Mouse (Mus musculus) spleen, embryonic (tissue): ENCODE measurements around the gene Traip.
"Not testable (repeated sequence)": the region's sequence is repeated elsewhere in the genome, so short reads cannot be mapped to it uniquely, and the experiment has no call there.

Experiments
- CTCF ChIA-PET: fragments of 350-600 bp; sonication (Branson Sonifier 250); formaldehyde crosslinking; loops from one replicate; lab custom pipeline; 2022; lab: Charles Lee

The Traip gene

DNA sequence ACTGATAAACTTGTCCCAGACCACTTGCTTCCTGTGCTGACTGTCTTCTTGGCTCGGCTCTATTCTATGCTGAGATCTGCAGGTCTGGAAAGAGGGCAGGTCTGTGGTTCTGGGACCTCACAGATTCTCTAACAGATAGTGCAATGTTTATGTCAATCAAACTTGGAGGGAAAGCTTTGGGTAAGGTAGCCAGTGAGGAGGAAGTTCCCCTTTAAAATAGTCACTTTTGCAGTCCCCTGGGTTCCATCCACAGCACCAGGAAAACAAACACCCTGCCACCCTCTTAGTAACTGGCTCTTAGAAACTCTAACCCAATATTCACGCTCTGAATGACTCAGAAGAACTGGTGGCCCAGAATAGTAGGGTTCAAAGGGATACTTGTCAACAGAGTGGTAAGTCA lies 44.5 kb downstream of the Traip start:
- CTCF ChIA-PET: no interaction called here

DNA sequence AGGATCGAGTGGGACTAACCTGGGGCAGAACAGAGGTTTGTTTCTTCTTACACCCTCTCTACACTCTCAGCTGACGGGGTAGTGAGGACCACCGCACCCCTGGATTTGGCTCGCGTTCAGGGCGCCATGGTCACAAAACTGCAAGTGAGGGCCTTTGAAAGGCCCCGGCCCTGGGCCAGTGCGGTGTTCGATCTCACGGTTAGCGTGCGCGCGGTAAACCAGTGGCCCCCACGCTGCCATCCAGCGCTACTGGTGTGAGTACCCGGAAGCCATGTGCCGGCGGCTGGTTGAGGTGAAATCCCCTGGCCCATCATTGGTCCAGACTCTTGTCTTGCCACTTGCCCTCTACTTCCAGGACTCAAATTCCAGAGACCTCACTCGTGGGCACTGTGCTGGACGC lies 45.6 kb downstream of the Traip start:
- CTCF ChIA-PET: no interaction called here

DNA sequence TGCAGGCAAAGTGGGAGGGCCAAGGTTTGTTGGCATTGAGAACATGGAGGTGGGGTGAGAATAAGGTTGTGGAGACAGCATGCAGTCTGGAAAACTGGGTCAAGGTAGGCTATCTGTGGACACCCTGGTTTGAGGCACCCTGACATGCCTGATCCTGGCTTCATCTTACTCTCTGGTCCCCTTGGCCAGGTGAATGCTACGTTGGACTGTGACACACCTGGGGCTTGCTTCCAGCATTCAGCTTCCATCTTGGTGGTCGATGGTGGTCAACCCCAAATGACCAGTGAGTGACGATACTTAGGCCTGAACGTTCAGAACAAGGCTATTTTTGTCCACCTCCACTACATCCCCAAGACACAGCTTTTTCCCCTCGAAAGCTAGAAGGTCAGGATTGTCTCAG lies 46.1 kb downstream of the Traip start, which contains the start of gene Gm20662:
Gene Gm20662 (plus strand): TSS at position 301 of the 400 bp plus-strand sequence.
- CTCF ChIA-PET: no interaction called here

DNA sequence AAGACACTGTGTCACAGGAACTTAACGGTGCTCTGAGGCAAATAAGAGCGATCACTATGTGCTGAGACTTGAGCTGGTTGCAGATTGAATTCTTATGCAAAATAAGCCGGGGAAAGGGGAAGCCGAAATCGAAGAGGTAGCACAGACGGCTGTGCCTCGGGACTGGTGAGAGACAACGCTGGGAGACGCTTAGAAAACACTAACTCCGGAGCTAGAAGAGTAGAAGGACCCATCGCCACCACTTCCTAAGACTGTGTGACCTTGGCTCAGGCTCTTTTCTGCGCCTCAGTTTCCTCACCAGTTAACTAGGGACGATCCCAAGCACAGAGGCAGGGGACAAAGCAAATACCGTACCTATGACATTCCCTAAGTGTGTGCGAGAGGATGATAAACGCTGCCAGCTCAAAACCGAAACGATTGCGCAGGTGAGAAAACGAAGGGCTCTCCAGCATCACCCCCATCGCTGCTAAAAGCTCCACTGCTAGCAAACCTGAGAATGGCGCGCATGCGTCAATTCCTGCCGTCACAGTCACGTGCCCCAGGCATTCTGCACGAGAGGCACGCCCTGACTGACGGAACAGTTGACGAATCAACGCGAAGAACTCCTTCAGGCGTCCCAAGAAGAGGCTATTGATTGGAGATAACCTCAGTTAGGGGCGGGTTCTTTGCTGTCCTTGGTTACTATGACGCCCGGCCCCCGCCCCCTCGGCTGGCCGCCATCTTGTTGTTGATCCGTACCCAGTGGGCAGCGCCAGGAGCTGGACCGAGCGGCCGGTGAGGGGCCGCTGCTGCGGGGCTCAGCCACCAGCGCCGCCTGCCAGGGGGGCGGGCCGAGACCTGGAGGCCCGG lies 52.2 kb downstream of the Traip start, which contains the start of gene Ip6k1:
Gene Ip6k1 (plus strand): TSS at position 580 of the 849 bp plus-strand sequence.
- CTCF ChIA-PET: interaction anchor here (0.5 kb wide), 1 partner anchor 26 kb away, joined by 4 read pairs; no protein-coding TSS in a partner anchor

DNA sequence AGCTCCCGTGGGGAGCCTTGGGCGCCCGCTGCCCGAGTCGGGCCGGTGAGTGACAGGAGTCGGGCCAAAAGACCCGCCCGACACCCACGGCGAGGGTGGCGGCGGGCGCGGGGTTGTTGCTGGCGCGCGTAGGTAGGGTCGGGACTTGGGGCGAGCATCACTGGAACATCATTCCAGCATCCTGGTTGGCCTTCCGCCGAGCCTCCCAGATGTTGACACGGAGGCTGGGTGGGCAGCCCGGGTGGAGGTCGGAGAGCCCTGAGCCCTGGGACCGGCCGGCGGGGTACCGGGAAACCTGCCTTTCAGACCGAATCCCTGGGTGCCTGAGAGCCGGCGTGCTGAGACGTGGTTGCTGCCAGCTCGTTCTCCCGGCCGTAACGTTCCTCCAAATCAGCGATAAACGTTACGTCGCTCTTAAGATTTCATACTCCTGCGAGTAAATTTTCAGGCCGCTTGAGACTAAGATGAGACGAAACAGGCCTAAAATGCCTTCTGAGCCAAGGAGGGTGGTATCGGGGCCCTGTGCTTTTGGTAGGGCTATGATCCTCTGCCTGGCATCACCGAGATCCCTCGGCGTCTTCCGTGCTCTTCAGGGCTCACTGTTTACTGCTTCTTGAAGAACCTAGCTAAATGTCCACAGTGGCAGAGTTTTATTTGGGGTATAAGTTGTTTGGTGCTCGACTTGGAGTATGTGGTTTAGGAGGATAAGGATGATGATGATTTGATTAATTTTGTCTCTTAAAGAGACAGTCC lies 53.0 kb downstream of the Traip start:
- CTCF ChIA-PET: interaction anchor here (1.1 kb wide), 1 partner anchor 19 kb away, joined by 4 read pairs; no protein-coding TSS in a partner anchor

DNA sequence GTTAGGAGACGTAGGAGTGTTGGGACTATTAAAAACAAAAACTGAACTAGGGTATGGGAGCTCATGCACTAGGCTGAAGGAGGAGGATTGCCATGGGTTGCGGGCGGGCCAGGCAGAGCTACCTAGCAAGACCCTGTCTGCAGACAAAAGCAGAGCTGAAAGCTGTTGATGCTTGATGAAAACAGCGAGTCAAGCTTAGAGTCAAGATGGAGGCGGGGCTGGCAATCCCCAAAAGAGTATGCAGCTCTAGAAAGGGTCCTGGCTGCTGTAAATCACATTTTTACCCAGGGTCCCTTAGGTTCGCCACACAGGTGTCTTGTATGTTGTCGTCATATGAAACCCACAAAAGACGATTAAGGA lies 53.6 kb downstream of the Traip start:
- CTCF ChIA-PET: interaction anchor here (0.6 to 1.1 kb wide), 3 partner anchors 19 to 54 kb away, joined by 3 to 4 read pairs (median 3); partner anchors contain the start of gene Gmppb

DNA sequence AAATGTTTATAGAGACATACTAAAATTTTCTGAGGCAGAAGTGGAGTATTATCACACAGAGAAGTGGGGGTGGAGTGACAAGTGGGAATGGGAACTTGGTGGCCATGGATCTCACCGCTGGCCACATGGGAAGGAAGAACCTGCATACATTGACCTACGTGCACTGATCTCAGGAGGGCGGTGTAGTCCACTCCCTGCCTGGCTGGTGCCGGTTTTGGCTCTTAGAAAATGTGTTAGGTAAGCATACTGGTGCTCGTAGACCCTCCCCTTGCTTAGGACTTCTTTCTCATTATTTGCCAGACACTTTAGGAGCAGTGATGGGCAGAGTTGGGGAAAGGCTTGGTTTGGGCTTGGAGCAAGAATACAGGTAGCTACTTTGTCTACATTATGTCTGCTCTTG lies 58.1 kb downstream of the Traip start:
- CTCF ChIA-PET: no interaction called here

DNA sequence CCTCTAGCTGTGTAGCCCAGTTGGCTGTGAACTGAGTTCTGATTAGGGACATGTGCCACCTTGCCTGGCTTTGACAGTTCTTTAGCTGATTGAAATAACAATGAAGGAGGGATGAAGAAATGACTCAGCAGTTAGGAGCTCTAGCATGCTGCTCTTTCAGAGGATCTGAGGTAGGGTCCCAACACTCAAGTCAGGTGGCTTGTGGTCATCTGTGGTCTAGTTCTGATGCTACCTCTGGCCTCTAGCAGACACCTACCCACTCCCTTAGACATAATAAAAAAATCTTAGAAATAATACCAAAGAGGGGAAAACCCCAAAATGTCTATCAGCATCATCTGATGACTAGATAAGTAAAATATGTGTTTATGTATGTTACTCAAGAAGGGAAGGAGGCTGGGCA lies 60.4 kb downstream of the Traip start:
- CTCF ChIA-PET: interaction anchor here (0.6 kb wide), 1 partner anchor 10 kb away, joined by 3 read pairs; no protein-coding TSS in a partner anchor

DNA sequence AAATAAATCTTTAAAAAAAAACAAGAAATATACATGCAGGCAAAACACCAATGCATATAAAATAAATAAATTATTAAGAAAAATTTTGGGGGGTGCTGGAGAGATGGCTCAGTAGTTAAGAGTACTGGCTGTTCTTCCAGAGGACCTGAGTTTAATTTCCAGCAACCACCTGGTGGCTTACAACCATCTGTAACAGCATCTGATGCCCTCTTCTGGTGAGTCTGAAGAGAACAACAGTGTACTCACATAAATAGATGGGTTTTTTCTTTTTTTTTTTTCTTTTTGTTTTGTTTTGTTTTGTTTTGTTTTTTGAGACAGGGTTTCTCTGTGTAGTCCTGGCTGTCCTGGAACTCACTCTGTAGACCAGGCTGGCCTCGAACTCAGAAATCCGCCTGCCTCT lies 63.6 kb downstream of the Traip start:
- CTCF ChIA-PET: not testable (repeated sequence)

DNA sequence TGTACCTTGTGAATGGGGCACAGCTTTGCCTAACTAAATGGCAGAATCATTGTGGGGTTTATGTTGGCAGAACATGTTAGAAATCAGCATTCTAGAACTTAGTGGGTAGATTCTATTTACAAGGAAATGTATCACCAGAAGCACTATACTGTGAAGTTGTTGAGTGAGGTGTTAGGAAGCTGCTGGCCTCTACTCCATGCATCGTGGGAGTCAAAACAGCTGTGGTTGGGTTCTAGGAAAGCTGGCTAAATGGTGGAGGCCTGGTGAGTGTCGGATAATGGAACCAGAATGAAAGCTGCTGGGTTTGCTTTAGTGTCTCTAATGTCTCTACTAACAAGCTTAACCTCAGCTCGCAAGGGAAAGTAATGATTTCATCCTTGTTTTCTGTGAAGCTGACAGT lies 67.2 kb downstream of the Traip start:
- CTCF ChIA-PET: no interaction called here

DNA sequence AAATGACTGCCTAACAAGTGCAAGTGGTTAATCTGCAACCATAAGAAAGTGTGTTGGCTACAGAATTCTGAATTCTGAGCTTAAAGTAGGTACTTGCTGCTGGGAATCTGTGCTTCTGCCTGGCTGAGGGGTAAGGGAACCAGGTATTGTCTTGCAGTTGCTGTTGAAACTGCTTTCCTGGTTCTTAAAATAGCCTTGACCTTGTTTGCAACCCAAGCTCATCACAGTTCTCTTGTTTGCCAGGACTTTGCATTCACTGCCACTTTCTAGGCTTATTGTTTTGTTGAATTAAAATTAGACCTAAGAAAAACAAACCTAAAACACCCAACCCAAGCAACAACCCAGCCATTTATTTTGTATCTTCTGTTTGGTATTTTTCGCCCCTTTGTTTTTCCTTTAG lies 70.8 kb downstream of the Traip start:
- CTCF ChIA-PET: no interaction called here
